Comparison of ENCODE assay signal across 8 mouse cellular contexts in the genomic region with DNA sequence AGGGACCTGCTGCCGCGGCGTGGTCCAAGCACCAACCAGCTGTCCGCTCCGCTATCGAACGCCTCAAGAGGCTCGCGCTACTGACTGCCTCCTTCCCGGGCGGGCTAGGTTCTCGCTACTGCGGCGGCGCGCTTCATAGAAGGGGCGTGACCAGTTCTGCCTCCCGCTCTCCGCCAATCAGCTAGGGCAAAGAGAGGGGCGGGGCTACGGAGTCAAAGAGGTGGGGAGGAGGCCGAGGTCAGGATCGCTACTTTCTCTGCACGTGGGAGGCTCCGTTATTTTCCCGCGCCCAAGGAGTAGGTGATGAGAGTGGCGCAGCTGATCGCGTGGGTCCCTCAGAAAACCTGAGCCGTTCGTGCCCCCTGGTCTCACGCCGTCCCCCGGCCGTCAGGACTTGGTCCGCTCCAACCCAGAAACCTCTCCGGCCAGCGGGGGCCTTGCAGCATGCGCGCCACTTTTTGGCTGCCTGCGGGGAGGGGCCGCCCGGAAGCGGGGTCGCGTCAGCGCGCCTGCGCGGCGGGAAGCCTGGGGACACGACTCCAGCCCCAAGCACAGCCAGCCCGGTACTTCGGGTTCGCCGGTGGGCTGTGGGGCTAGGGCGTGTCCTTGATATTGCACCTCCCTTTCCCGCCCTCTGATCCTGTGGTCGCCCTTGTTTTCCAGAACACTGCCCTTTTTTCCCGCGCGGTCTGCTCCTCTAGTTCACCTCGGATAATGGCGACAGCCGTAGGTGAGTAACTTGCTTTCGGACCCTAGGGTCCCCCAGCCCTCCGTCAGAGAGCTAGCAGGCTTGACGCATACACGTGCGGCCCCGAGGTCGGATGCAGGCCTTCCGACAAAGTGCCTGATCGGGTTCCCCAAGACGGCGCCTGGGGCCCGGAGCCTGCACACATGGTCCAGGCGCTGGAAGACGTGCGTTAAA. TPM values are rescaled to one million over a fixed set of nuclear protein-coding genes. Genes with fewer than 3 reads are reported as not detected.
DNase-seq lines count a peak whose midpoint lies in the region; ATAC-seq lines count a peak whose summit lies in the region.

Gene Paics (plus strand): TSS at position 202 of the 922 bp plus-strand sequence.
Gene Ppat (minus strand): TSS at position 473 of the 922 bp plus-strand sequence.

- peaks cover under 1% of the 10 kb centered on the region for H3K36me3 ChIP-seq in hindbrain, embryonic 13.5 days

- WGBS in hindbrain, embryonic 13.5 days: 0% methylated on average over 81 of the region's 81 CpGs

- H3K27ac ChIP-seq in hindbrain, embryonic 13.5 days: peak within 1 kb of the TSS; percentile 85

- H3K4me1 ChIP-seq in hindbrain, embryonic 13.5 days (replicated peaks): peaks cover 33% of the 10 kb centered on the region

- DNase-seq in NIH3T3 (ENCODE audit: low read depth): peak; percentile 99
- peak; percentile 99 for DNase-seq in cerebellum, postnatal 10 days
- DNase-seq in frontal cortex, postnatal 10 days (ENCODE audit: low spot score in 2 of 2): peak; percentile 96 to 97
- DNase-seq in layer of hippocampus, postnatal 25 days (ENCODE audit: extremely low spot score in 1 of 2, low spot score in 1 of 2): peak; percentile 89 to 93
- DNase-seq in lung, postnatal 25 days (ENCODE audit: low spot score): peak; percentile 99
- DNase-seq in retina, embryonic 14.5 days (ENCODE audit: low spot score): peak; percentile 99
- DNase-seq in thymus, postnatal 4 days: peak; percentile 99

- no peaks in the 10 kb centered on the region for H3K27me3 ChIP-seq in hindbrain, embryonic 13.5 days

- H3K9ac ChIP-seq in hindbrain, embryonic 13.5 days: peak within 1 kb of the TSS; percentile 75

- H3K9me3 ChIP-seq in hindbrain, embryonic 13.5 days: no peaks in the 10 kb centered on the region

- H3K4me2 ChIP-seq in hindbrain, embryonic 13.5 days: peak within 1 kb of the TSS; percentile 92

- peak within 1 kb of the TSS; percentile 63 for H3K4me3 ChIP-seq in hindbrain, embryonic 13.5 days

- ATAC-seq in hindbrain, embryonic 13.5 days (ENCODE audit: low FRiP score): peak; percentile 98

RNA-seq across cellular contexts. Expression of gene Paics, which starts in this region (rescaled TPM):
- polyA plus RNA-seq in hindbrain, embryonic 13.5 days (2015; fragmentation: Nextera tagmentation; extraction: Ambion mirVana): 174 and 178 TPM in 2 replicates
- total RNA-seq in layer of hippocampus, postnatal 25 days (2021): 10 to 100 TPM; 88.6 to 96.3 TPM

RNA-seq across cellular contexts. Expression of gene Ppat, which starts in this region (rescaled TPM):
- 12.1 and 13.0 TPM in 2 replicates for polyA plus RNA-seq in hindbrain, embryonic 13.5 days (2015; fragmentation: Nextera tagmentation; extraction: Ambion mirVana)
- 10 to 100 TPM; 14.3 to 18.1 TPM for total RNA-seq in layer of hippocampus, postnatal 25 days (2021)

Comparison
In these comparisons a context has a peak if more than half of its experiments do, and no peak if none do; other contexts are left out.
1. Peak in every context shown above with its lines: DNase-seq, ATAC-seq, H3K4me3 ChIP-seq and H3K27ac ChIP-seq.